Mouse (Mus musculus) midbrain, embryonic 16.5 days (tissue): Measurements from ENCODE around the gene Fndc11. TPM values are rescaled to one million over a fixed set of nuclear protein-coding genes. Genes with fewer than 3 reads are reported as not detected.

Source experiments
- ATAC-seq: fragments of 200-750 bp; cut with Nextera tagmentation; 2 replicates; pipeline ENCODE4 v1.8.0; 2017; ENCODE audit warnings: moderate TSS enrichment
- H3K27ac ChIP-seq: fragments of 300-500 bp; sonication (generic); 2 replicates; pipeline ENCODE4 v1.5.1; 2014; ENCODE audit warnings: mild to moderate bottlenecking, low read length, mixed read lengths
- H3K27me3 ChIP-seq: fragments of 300-500 bp; sonication (generic); 2 replicates; pipeline ENCODE4 v1.6.1; 2014; ENCODE audit warnings: low read depth, low read length, mixed read lengths; ENCODE audit not compliant: control insufficient read depth, insufficient read depth
- H3K36me3 ChIP-seq: fragments of 300-500 bp; sonication (generic); 2 replicates; pipeline ENCODE4 v1.6.1; 2014; ENCODE audit warnings: mild to moderate bottlenecking, low read length, moderate library complexity, mixed read lengths; ENCODE audit not compliant: control insufficient read depth, insufficient read depth
- H3K4me1 ChIP-seq: fragments of 300-500 bp; sonication (generic); 2 replicates; pipeline ENCODE4 v1.6.1; 2014; ENCODE audit warnings: mild to moderate bottlenecking, low read length, mixed read lengths; ENCODE audit not compliant: control insufficient read depth, insufficient read depth
- H3K4me2 ChIP-seq: fragments of 300-500 bp; sonication (generic); 2 replicates; pipeline ENCODE4 v1.6.1; 2014; ENCODE audit warnings: mild to moderate bottlenecking, low read length, mixed read lengths
- H3K4me3 ChIP-seq: fragments of 300-500 bp; sonication (generic); 2 replicates; pipeline ENCODE4 v1.5.1; 2014; ENCODE audit warnings: low read depth, mild to moderate bottlenecking, low read length, moderate library complexity, mixed read lengths
- H3K9ac ChIP-seq: fragments of 300-500 bp; sonication (generic); 2 replicates; pipeline ENCODE4 v1.6.1; 2014; ENCODE audit warnings: low read depth, low read length, mixed read lengths
- H3K9me3 ChIP-seq: fragments of 300-500 bp; sonication (generic); replicated peaks from 2 replicates; pipeline ENCODE4 v1.6.1; 2014; ENCODE audit warnings: mild to moderate bottlenecking, low read length, mixed read lengths; ENCODE audit not compliant: control insufficient read depth, poor library complexity, severe bottlenecking
- WGBS: fragments of 180-500 bp; shearing (Covaris S2); extraction: QIAGEN DNeasy Blood & Tissue Kit; methylation state at CpG from one replicate; pipeline ENCODE4 v1.1.7; 2014; 5-methylcytosine and 5-hydroxymethylcytosine counted together
- polyA plus RNA-seq: library from polyadenylated mRNA; unstranded; fragments of >200 nt; fragmentation: Nextera tagmentation; extraction: Ambion mirVana; gene quantifications from 2 replicates; pipeline ENCODE4 v1.2.1, GENCODE M21; 2015

Gene Fndc11
- polyA plus RNA-seq, 1 experiment from 2014 or later = 0.41 TPM

DNA sequence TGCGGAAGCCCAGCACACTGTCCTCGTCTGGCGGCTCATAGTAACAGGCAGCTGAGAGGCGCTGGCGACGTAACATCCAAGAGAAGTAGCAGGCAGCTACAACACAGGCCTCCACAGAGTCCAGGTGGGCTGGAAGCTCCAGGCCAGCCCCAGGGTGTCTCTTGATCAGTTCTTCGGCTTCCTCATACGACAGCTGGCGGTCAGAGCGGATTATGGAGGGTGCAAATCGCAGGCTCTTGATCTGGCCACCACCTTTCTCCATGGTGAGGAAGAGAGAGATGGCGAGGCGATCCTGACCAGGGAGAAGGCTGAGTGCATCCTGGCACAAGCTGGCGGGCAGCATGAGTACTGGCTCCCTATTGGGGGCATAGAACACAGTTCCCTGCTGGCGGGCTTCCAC lies 13.6 kb downstream of the Fndc11 start:
- Histone ChIP-seq H3K9ac (no peak overlapping the region), H3K4me2 (no peak overlapping the region), H3K4me3 (no peak overlapping the region), H3K27ac (no peak overlapping the region), H3K36me3 (no peaks in the 10 kb centered on the region), H3K9me3 (no peaks in the 10 kb centered on the region), H3K4me1 (no peaks in the 10 kb centered on the region), H3K27me3 (no peaks in the 10 kb centered on the region)
- no peak for ATAC-seq
- 90% methylated on average over 15 of the region's 15 CpGs for WGBS

- H3K36me3 ChIP-seq = no peaks in the 10 kb centered on the region
Measured at GRCm38 (mm10) chr2:181234680-181235079, 14.9 kb downstream of the Fndc11 start.

GRCm38 (mm10) chr2:181235681-181236566 lies 16.1 kb downstream of the Fndc11 start:
- Histone ChIP-seq H3K36me3 (no peaks in the 10 kb centered on the region), H3K4me2 (no peak overlapping the region), H3K27me3 (no peaks in the 10 kb centered on the region), H3K4me1 (no peaks in the 10 kb centered on the region), H3K9me3 (no peaks in the 10 kb centered on the region), H3K4me3 (no peak overlapping the region), H3K27ac (no peak overlapping the region), H3K9ac (no peak overlapping the region)
- ATAC-seq = no peak
- 87% methylated on average over 23 of the region's 23 CpGs for WGBS

More at GRCm38 (mm10) chr2:181234680-181235079, 14.9 kb downstream of the Fndc11 start:
- Histone ChIP-seq H3K9ac (no peak overlapping the region), H3K27me3 (no peaks in the 10 kb centered on the region), H3K4me3 (no peak overlapping the region), H3K9me3 (no peaks in the 10 kb centered on the region), H3K4me1 (no peaks in the 10 kb centered on the region), H3K4me2 (no peak overlapping the region), H3K27ac (no peak overlapping the region)
- 96% methylated on average over 11 of the region's 11 CpGs for WGBS
- no peak for ATAC-seq

GRCm38 (mm10) chr2:181237251-181238014 lies 17.6 kb downstream of the Fndc11 start:
- no peak overlapping the region for H3K27ac ChIP-seq
- no peak overlapping the region for H3K4me2 ChIP-seq
- no peaks in the 10 kb centered on the region for H3K9me3 ChIP-seq
- ATAC-seq = no peak
- no peaks in the 10 kb centered on the region for H3K27me3 ChIP-seq
- H3K4me1 ChIP-seq = no peaks in the 10 kb centered on the region
- no peak overlapping the region for H3K4me3 ChIP-seq
- 90% methylated on average over 17 of the region's 17 CpGs for WGBS
- H3K36me3 ChIP-seq = no peaks in the 10 kb centered on the region
- H3K9ac ChIP-seq = no peak overlapping the region

DNA sequence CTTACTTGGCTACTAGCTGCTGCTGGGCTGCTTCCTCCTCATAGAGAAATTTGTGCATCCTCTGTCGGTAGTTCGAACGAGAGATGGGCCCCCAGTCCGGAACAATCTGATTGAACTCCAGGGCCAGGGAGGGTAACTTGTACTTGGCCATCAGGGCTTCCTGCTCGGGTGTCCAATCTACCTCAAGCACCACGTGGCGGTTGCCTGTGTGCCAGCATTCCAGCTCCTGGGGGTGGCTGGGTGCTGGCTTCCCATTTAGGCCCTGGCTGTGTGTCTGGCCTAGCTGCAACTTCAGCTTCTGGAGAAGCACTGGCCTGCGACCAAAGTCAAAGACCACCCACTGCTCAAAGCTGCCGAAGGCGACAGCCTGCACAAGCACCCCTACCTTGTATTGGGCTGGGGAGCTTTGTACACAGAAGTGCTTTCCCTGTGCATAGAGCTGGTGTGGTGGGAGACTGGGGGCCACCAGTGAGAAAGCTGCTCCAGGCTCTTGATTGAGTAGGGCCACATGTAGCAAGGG lies 18.3 kb downstream of the Fndc11 start:
- Histone ChIP-seq H3K4me1 (no peaks in the 10 kb centered on the region), H3K9me3 (no peaks in the 10 kb centered on the region), H3K9ac (no peak overlapping the region), H3K36me3 (no peaks in the 10 kb centered on the region), H3K27me3 (no peaks in the 10 kb centered on the region), H3K4me2 (no peak overlapping the region), H3K27ac (no peak overlapping the region), H3K4me3 (no peak overlapping the region)
- 70% methylated on average over 10 of the region's 10 CpGs for WGBS
- no peak for ATAC-seq

DNA sequence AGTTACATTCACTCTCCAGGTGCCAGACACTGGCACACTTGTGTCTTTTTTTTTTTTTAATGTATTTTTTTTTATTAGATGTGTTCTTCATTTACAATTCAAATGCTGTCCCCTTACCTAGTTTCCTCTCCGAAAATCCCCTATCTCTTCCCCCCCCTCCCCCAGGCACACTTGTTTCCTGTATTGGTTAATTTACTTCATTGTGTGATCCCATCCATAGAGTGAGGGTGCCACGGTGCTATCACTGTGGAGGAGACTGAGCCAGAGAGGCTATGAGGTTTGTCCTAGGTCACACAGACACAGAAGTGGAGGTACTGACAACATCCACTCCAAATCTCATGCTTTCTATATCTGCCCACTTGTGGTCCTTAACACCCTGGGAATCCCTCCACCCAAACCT lies 19.0 kb downstream of the Fndc11 start:
- Histone ChIP-seq H3K27ac (no peak overlapping the region), H3K27me3 (no peaks in the 10 kb centered on the region), H3K4me2 (no peak overlapping the region), H3K9me3 (no peaks in the 10 kb centered on the region), H3K9ac (no peak overlapping the region), H3K4me1 (no peaks in the 10 kb centered on the region), H3K4me3 (no peak overlapping the region), H3K36me3 (no peaks in the 10 kb centered on the region)
- WGBS = 65% methylated on average over 2 of the region's 2 CpGs
- ATAC-seq = no peak

DNA sequence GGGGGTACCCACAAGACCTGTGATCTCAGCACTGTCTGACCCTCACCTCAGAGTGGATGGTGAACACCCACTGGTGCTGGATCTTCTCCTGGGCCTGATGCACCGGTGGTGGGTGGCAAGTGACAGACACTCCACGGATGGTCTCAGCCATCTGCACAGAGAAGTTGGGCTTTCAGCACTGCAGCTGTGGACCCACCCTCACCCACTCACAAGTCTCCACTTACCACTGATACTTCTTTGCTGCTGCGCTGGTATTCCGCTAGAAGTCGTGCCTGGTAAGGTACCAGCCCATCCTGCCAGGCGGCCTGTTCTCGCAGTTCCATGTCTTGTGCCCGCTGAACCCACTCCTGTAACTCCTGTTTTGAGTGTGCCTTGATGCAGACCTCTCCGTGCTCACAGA lies 19.4 kb downstream of the Fndc11 start:
- no peak for ATAC-seq
- no peaks in the 10 kb centered on the region for H3K4me1 ChIP-seq

GRCm38 (mm10) chr2:181240806-181241440 lies 21.1 kb downstream of the Fndc11 start:
- H3K4me3 ChIP-seq = no peak overlapping the region
- WGBS = 91% methylated on average over 13 of the region's 13 CpGs
- no peaks in the 10 kb centered on the region for H3K27me3 ChIP-seq
- no peak overlapping the region for H3K27ac ChIP-seq
- H3K9ac ChIP-seq = no peak overlapping the region
- H3K36me3 ChIP-seq = no peaks in the 10 kb centered on the region
- H3K9me3 ChIP-seq = no peaks in the 10 kb centered on the region
- H3K4me1 ChIP-seq = no peaks in the 10 kb centered on the region
- no peak for ATAC-seq
- no peak overlapping the region for H3K4me2 ChIP-seq

More for the DNA sequence above, 19.4 kb downstream of the Fndc11 start:
- Histone ChIP-seq H3K4me3 (no peak overlapping the region), H3K4me2 (no peak overlapping the region), H3K9me3 (no peaks in the 10 kb centered on the region), H3K36me3 (no peaks in the 10 kb centered on the region), H3K9ac (no peak overlapping the region), H3K27ac (no peak overlapping the region), H3K27me3 (no peaks in the 10 kb centered on the region)
- 95% methylated on average over 9 of the region's 9 CpGs for WGBS
